Mouse (Mus musculus): ENCODE measurements at regions not wholly inside any gene's neighbourhood (a gene's known extent, or its start where the extent isn't known, plus 50 kb on each side); places are given as distances from the start of the nearest gene placed in this dataset.

DNA sequence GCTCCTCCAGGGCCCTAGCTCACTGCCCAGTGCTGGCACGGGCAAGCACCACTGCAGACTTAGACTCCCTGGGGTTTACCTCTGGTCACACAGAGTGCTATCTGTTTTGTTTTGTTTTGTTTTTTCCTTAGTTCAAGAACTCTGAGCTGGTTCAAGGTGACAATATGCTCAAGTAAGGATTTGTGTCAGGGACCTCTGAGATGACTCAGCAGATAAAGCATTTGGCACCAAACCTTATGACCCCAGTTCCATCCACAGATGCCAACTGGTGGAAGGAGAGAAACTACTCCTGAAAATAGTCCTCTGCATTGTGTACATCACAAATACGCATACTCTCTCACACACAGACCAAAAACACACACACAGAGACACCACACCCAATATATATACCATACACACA, 351.0 kb upstream of the Hs6st1 start:
- in situ Hi-C loops (cut with MboI), result no loop called here

- in situ Hi-C loops (cut with MboI), result no loop called here
These were observed 350.5 kb upstream of the Hs6st1 start for GRCm38 (mm10) chr1:35717659-35718058.

GRCm38 (mm10) chr1:35720063-35720462, 348.1 kb upstream of the Hs6st1 start:
- in situ Hi-C loops (cut with MboI), result no loop called here

GRCm38 (mm10) chr1:35724366-35724900, 343.8 kb upstream of the Hs6st1 start:
- in situ Hi-C loops (cut with MboI), result no loop called here

DNA sequence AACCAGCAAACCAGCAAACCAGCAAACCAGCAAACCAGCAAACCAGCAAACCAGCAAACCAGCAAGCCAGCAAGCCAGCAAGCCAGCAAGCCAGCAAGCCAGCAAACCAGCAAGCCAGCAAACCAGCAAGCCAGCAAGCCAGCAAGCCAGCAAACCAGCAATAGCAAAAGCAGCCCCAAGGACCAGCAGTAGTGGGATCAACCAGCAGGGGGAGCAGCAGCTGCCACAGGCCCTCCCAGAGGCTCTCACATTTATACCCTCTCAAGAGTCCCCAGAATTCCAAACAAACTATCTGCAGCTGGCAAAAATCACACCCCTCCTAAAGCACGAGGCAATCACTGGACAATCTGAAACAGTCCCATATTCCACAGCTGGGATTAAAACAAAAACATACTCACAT, 341.6 kb upstream of the Hs6st1 start:
- in situ Hi-C loops (cut with MboI), result no loop called here

DNA sequence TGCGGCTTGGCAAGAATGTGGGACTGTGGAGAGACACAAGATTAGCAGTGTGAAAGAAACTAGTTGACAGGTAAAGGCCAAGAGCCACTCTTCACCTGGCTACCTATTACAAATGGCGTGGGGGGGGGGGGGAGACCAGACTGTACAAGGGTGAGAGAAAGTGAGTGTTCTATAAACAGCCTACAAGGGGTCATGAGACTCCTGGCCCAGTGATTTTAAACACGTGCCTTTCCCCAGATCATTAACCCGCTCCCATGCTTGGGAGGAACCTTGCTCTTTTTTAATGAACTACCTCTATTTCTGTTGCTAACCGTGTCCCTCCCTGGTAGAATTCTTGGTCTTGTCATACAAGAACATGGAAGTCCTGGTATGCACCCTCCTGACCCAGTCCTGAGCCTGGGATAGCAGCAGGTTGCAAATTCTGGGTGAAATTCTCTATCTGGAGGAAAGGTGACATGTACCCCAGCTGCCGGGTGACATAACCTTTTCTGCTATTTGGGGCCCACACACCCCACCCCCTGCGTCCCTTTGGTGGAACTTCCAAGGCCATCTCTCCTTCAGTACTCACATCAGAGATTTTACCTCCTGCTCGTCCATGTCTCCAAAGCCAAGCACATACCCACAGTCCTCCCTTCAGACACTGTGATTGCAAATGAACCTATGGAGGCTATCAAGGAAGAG, 340.8 kb upstream of the Hs6st1 start:
- in situ Hi-C loops (cut with MboI), result no loop called here

- in situ Hi-C loops (cut with MboI), result no loop called here
These were observed 338.4 kb upstream of the Hs6st1 start for GRCm38 (mm10) chr1:35729785-35730295.

- in situ Hi-C loops (cut with MboI), result no loop called here
These were observed 337.9 kb upstream of the Hs6st1 start for GRCm38 (mm10) chr1:35730309-35730708.

- in situ Hi-C loops (cut with MboI), result no loop called here
These were observed 332.0 kb upstream of the Hs6st1 start for GRCm38 (mm10) chr1:35736247-35736646.

GRCm38 (mm10) chr1:35749603-35750002, 318.6 kb upstream of the Hs6st1 start:
- in situ Hi-C loops (cut with MboI), result no loop called here

GRCm38 (mm10) chr1:35750092-35750521, 318.1 kb upstream of the Hs6st1 start:
- in situ Hi-C loops (cut with MboI), result no loop called here

- in situ Hi-C loops (cut with MboI), result no loop called here
These were observed 315.6 kb upstream of the Hs6st1 start for GRCm38 (mm10) chr1:35752636-35753035.

DNA sequence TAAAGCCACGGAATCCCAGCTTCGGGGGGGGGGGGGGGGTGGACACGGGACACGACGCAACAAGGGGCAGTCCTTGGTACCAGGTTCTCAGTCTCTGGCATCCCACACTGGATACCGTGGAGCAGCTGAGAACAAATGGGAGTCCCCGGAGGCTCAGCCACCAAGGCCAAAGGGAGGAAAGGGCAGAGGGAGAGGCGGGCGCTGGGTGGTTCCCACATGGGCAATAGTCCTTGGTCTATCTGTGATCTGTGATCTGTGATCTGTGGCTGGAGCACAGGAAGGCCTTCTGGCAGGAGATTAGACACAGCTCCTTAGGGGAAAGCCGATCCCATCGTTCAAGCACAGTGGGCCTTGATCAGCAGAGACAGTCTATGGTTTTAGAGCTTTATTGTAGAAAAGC, 314.0 kb upstream of the Hs6st1 start:
- in situ Hi-C loops (cut with MboI), result no loop called here

- in situ Hi-C loops (cut with MboI), result no loop called here
These were observed 309.2 kb upstream of the Hs6st1 start for GRCm38 (mm10) chr1:35759010-35759409.

DNA sequence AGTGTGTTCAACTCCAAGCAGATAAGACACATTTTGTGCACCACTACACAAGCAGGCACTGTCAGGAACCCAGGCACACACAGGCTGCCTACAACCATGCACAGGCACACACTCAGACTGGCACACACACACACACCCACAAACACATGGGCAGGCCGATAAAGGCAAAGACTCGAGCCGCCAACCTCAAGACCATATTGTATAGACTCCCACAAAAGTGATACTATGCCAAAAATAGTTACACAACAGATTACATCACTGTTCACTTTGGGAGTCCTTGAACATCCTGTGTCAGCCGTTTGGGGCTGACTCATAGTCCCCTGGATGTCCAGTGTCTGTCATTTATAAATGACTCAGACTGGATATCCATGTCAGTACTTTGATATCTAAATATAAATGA, 308.6 kb upstream of the Hs6st1 start:
- in situ Hi-C loops (cut with MboI), result no loop called here

DNA sequence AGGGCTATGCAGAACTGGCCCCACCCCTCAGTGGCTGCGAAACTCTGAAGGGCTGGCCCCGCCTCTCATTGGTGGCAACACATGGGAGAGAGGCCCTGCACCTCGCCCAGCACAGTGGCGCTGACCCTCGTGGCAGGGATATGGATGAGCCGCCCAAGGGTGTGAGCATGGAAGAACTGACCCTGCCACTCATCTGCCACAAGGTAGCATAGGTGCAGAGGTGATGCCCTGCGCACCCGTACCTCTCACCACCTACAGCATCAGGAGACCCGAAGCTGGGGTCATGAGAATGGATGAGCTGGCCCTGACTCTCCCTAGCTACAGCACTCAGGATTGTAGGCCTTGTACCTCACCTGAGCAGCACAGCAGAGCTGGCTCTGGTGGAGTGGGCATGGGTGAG, 305.1 kb upstream of the Hs6st1 start:
- in situ Hi-C loops (cut with MboI), result no loop called here

- in situ Hi-C loops (cut with MboI), result no loop called here
These were observed 304.7 kb upstream of the Hs6st1 start for GRCm38 (mm10) chr1:35763456-35763855.

DNA sequence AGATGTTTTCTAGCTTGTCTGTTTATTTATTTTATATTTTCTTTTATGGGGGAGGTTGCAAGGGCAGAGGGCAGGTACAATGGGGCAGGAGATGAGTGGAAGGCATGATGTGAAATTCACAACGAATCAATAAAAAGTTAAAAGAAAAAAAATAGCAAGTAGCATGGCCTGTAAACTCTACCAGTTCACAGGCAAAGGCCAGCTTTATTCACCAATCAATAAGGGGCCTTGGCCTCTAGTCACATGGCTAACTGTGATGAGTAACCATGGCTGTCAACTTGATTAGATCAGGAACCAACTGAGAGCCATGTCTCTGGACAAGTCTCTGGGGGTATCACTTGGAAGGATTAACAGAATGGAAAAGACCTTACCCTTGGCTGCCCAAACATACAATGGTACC, 304.1 kb upstream of the Hs6st1 start:
- in situ Hi-C loops (cut with MboI), result no loop called here

DNA sequence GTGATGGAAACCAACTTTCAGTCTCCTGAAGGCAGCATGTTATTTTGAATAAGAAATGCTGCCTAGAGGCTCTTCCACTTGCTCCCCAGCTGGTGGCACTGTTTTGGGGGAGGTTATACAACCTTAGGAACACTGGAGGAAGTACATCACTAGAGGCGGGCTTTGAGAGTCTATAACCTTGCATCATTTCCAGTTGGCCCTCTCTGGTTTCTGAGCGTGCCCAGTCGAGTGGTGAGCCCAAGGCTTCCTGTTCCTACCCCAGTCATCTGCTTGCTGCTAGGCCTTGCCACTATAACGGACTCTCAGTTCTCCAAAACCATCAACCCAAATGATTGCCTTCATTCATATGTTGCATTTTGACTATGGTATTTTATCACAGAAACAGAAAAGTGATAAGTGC, 302.5 kb upstream of the Hs6st1 start:
- in situ Hi-C loops (cut with MboI), result no loop called here

DNA sequence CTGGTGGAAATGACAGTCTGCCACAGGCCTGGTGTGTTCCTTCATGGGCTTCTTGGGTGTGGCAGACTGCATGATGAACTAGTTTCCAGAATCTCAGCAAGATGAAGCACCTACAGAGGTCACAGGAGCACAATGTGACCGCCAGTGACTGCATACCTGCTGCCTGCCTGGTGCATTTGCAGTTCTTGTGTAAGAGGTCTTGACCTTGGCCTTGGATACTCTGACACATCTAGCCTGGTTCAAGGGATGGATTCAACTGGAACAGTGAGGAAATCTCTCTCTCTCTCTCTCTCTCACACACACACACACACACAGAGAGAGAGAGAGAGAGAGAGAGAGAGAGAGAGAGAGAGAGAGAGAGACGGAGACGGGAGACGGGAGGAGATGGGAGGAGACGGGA, 301.9 kb upstream of the Hs6st1 start:
- in situ Hi-C loops (cut with MboI), result no loop called here

DNA sequence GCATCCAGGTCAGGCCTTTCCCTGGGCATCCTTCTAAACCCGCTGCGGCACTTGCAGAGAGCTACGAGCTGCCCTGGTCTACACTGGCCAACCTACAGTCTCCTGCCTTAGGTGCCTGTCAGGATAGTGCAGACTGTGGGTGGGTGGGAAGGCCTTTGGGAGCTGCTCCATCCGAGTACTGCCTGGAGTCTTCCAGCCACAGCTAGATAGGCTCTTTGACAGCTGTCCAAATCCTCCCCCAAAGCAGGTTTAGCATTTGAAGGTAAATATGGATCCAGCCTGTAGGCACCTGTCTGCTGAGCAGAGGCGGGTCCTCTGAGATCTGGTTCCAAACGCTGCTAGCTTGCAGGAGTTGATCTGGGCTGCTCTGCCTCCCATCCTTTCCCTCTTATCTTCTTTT, 295.6 kb upstream of the Hs6st1 start:
- in situ Hi-C loops (cut with MboI), result no loop called here

DNA sequence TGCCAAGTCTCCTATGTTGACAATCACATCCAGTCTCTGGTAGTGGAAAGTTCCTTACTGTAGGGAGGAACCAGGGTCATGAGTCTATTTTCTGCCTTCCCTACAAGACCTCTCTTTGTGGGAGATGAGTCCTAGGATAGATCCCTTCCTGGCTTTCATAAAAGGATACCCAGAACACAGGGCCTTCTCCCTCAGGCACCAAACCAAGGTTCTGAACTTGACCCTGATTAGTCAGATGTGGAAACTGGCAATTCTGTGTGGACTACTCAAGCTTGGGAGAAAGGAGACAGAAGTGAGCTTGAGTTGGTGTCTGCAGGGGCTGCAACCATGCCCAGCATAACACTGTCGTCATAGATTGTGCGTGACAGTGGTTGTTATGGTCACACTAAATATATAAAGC, 293.6 kb upstream of the Hs6st1 start:
- in situ Hi-C loops (cut with MboI), result no loop called here

- in situ Hi-C loops (cut with MboI), result no loop called here
These were observed 285.5 kb upstream of the Hs6st1 start for GRCm38 (mm10) chr1:35782668-35783067.

- in situ Hi-C loops (cut with MboI), result no loop called here
These were observed 284.8 kb upstream of the Hs6st1 start for GRCm38 (mm10) chr1:35783427-35783826.
